Mouse (Mus musculus) C2C12 (cell line): Measurements from ENCODE around the gene St6galnac4. TPM values are rescaled to one million over a fixed set of nuclear protein-coding genes. Genes with fewer than 3 reads are reported as not detected.

Experiments
- H3K27me3 ChIP-seq: one replicate; pipeline ENCODE4 v1.6.1; 2011; ENCODE audit not compliant: control insufficient read depth, insufficient read depth, insufficient read length
- H3K36me3 ChIP-seq: one replicate; pipeline ENCODE4 v1.6.1; 2011; ENCODE audit not compliant: control insufficient read depth, insufficient read depth
- H3K4me3 ChIP-seq: one replicate; pipeline ENCODE4 v1.5.1; 2011; ENCODE audit warnings: mild to moderate bottlenecking, control low read depth; ENCODE audit not compliant: poor library complexity, insufficient read depth, severe bottlenecking
- H3K79me2 ChIP-seq: one replicate; pipeline ENCODE4 v1.6.1; 2011; ENCODE audit not compliant: control insufficient read depth, insufficient read depth
- H3K79me3 ChIP-seq: one replicate; pipeline ENCODE4 v1.6.1; 2011; ENCODE audit warnings: low read depth, control low read depth
- H3ac ChIP-seq: one replicate; pipeline ENCODE3; 2011; ENCODE audit warnings: low read depth; ENCODE audit not compliant: control insufficient read depth, insufficient read length
- CEBPB ChIP-seq: IDR thresholded peaks from one replicate; pipeline ENCODE4 v1.6.1; 2011; ENCODE audit warnings: low read depth, mild to moderate bottlenecking, control low read depth, moderate library complexity
- CTCF ChIP-seq: IDR thresholded peaks from one replicate; pipeline ENCODE4 v1.5.1; 2011; ENCODE audit not compliant: control insufficient read depth, insufficient read depth, insufficient read length
- FOSL1 ChIP-seq: IDR thresholded peaks from one replicate; pipeline ENCODE4 v1.8.0; 2011; ENCODE audit warnings: mild to moderate bottlenecking, low read length; ENCODE audit not compliant: poor library complexity, insufficient read depth, severe bottlenecking
- MAX ChIP-seq: IDR thresholded peaks from one replicate; pipeline ENCODE4 v1.6.1; 2011; ENCODE audit warnings: mild to moderate bottlenecking, control low read depth
- MYOD1 ChIP-seq: IDR thresholded peaks from one replicate; pipeline ENCODE4 v1.6.1; 2011; ENCODE audit warnings: low read depth; ENCODE audit not compliant: control insufficient read depth, insufficient read length
- MYOG ChIP-seq: IDR thresholded peaks from one replicate; pipeline ENCODE4 v1.6.1; 2011; ENCODE audit not compliant: control insufficient read depth, insufficient read length; ENCODE audit errors: extremely low read depth
- USF1 ChIP-seq: IDR thresholded peaks from one replicate; pipeline ENCODE4 v1.6.1; 2011; ENCODE audit warnings: low read depth, mild to moderate bottlenecking, control low read depth, moderate library complexity
- polyA plus RNA-seq: library from polyadenylated mRNA; unstranded; fragments of >200 nt; fragmentation: generic; extraction: Trizol; gene quantifications from one replicate; pipeline ENCODE4 v1.2.1, GENCODE M21; 2012; ENCODE audit warnings: missing spikeins

St6galnac4 gene
- polyA plus RNA-seq, 1 experiment, result 82.3 TPM

GRCm38 (mm10) chr2:32559570-32559969 lies 27.3 kb upstream of the St6galnac4 start:
- Histone ChIP-seq H3K79me2 (no peaks in the 10 kb centered on the region), H3K79me3 (no peaks in the 10 kb centered on the region), H3K27me3 (no peaks in the 10 kb centered on the region), H3ac (no peak overlapping the region), H3K36me3 (no peaks in the 10 kb centered on the region), H3K4me3 (no peak overlapping the region)
- TF ChIP-seq CEBPB (no peak), MYOG (no peak), MYOD1 (no peak), MAX (no peak), USF1 (no peak), CTCF (no peak), FOSL1 (no peak)

GRCm38 (mm10) chr2:32566536-32567063 lies 20.3 kb upstream of the St6galnac4 start:
- Histone ChIP-seq H3K79me2 (peaks cover 9% of the 10 kb centered on the region), H3K79me3 (peaks cover 8% of the 10 kb centered on the region), H3K4me3 (no peak overlapping the region), H3K36me3 (no peaks in the 10 kb centered on the region), H3ac (no peak overlapping the region), H3K27me3 (no peaks in the 10 kb centered on the region)
- TF ChIP-seq FOSL1 (no peak), CTCF (peak; percentile 30), USF1 (no peak), MYOG (no peak), MYOD1 (no peak), MAX (no peak), CEBPB (no peak)

DNA sequence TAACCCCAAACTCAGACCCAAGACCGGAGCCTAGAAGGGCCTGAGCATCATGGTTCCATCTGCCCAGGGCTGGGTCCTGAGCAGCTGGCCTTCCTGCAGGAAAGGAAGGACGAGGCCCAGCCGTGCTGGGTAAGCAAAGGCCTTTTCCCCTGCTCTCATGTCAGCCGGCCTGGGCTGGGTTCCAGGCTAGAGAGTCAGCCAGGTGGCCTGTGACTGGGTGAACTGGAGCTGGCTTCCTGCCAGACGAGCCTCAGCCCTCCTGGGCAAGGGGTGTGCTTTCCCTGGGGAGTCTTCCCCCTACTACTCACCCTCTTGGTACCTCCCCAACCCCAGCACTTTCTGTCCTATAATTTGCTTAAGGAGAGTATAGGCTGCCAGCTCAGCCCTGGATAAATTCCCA lies 18.7 kb upstream of the St6galnac4 start:
- TF ChIP-seq CEBPB (no peak), CTCF (no peak), MYOD1 (no peak), FOSL1 (no peak), USF1 (no peak), MYOG (no peak), MAX (no peak)
- Histone ChIP-seq H3K79me3 (peaks cover 18% of the 10 kb centered on the region), H3ac (no peak overlapping the region), H3K36me3 (peaks cover 8% of the 10 kb centered on the region), H3K4me3 (no peak overlapping the region), H3K27me3 (no peaks in the 10 kb centered on the region), H3K79me2 (peaks cover 23% of the 10 kb centered on the region)

DNA sequence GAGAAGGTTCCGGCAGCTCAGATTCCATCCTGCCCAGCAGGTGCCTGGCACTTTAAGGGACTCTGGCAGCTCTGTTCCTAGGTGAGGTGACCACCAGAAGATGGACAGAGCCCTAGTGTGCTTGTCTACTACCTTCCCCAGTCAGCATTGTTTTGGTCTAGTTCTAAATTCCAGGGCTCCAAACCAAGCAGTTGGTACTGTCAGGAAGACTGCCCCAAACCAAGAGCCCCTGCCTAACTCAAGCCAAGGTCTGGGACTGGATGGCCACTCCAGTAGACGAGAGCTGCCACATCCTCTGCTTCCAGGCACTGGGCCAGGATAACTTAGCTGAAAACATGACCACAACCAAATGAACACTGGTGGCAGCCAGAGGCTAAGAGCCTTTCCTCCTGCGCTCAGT lies 18.0 kb upstream of the St6galnac4 start:
- no peak overlapping the region for H3ac ChIP-seq
- H3K36me3 ChIP-seq, result peaks cover 14% of the 10 kb centered on the region
- H3K4me3 ChIP-seq, result no peak overlapping the region
- no peaks in the 10 kb centered on the region for H3K27me3 ChIP-seq
- H3K79me2 ChIP-seq, result peaks cover 23% of the 10 kb centered on the region
- no peak for TF ChIP-seq MYOD1
- TF ChIP-seq USF1, result no peak
- no peak for TF ChIP-seq MYOG
- no peak for TF ChIP-seq FOSL1
- TF ChIP-seq MAX, result no peak
- TF ChIP-seq CEBPB, result no peak
- no peak for TF ChIP-seq CTCF
- peaks cover 18% of the 10 kb centered on the region for H3K79me3 ChIP-seq

- Histone ChIP-seq H3K79me2 (peaks cover 23% of the 10 kb centered on the region), H3ac (peak within 1 kb of the TSS; percentile 86), H3K79me3 (peaks cover 18% of the 10 kb centered on the region), H3K36me3 (peaks cover 14% of the 10 kb centered on the region), H3K4me3 (peak within 1 kb of the TSS; percentile 99), H3K27me3 (no peaks in the 10 kb centered on the region)
- peak; percentile 98 for TF ChIP-seq USF1
- TF ChIP-seq MAX, result peak; percentile 23
- TF ChIP-seq MYOG, result no peak
Measured at GRCm38 (mm10) chr2:32570698-32571494, 16.0 kb upstream of the St6galnac4 start, which contains the start of gene Dpm2. Gene Dpm2 (plus strand): TSS chr2:32570858.

GRCm38 (mm10) chr2:32572196-32572595 lies 14.7 kb upstream of the St6galnac4 start:
- H3K79me3 ChIP-seq, result peaks cover 18% of the 10 kb centered on the region
- H3K27me3 ChIP-seq, result no peaks in the 10 kb centered on the region
- no peak overlapping the region for H3ac ChIP-seq
- TF ChIP-seq CTCF, result no peak
- peaks cover 14% of the 10 kb centered on the region for H3K36me3 ChIP-seq
- H3K4me3 ChIP-seq, result no peak overlapping the region
- H3K79me2 ChIP-seq, result peaks cover 23% of the 10 kb centered on the region
